Mouse (Mus musculus): ENCODE results near the gene Rnf44. TPM values are rescaled to one million over a fixed set of nuclear protein-coding genes. Genes with fewer than 3 reads are reported as not detected.

Rnf44 gene
- polyA plus RNA-seq, 1 experiment from 2014 or later = 83.9 TPM

DNA sequence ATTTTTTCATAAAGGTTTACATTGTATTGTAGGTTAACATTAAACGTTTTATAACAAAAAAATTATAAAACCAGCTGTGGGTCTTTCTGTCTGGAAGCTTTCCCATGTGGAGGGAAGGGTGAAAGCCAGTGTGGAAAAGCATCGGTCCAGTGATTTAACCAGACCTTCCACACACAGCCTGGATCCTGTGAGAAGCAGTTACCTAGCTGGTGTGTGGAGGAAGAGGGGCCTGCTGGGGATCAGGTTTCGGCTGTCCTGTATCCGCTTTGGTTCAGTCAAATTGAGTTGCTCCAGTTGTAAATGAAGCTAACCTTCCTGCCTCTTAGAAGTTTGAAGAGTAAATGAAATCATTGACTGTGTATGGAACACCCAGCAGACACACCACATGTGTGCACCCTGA, 29.7 kb downstream of the Rnf44 start:
- H3K4me1 ChIP-seq (ENCODE audit: control insufficient read depth, insufficient read depth, low read length) = no peaks in the 10 kb centered on the region
- no peak overlapping the region for H3K4me2 ChIP-seq (replicated peaks; ENCODE audit: low read depth, low read length)
- peaks cover 30% of the 10 kb centered on the region for H3K36me3 ChIP-seq (ENCODE audit: control insufficient read depth, insufficient read depth, low read length)
- no peaks in the 10 kb centered on the region for H3K27me3 ChIP-seq (ENCODE audit: control insufficient read depth, insufficient read depth, low read length)
- ATAC-seq (ENCODE audit: insufficient number of reproducible peaks, insufficient read depth, low FRiP score, low read depth) = no peak
- no peak overlapping the region for H3K9ac ChIP-seq (replicated peaks; ENCODE audit: low read depth, low read length)
- no peak overlapping the region for H3K27ac ChIP-seq (ENCODE audit: low read length)
- H3K4me3 ChIP-seq (ENCODE audit: low read depth, low read length) = no peak overlapping the region
- 71% methylated on average over 4 of the region's 4 CpGs for WGBS
- no peaks in the 10 kb centered on the region for H3K9me3 ChIP-seq (ENCODE audit: control insufficient read depth, low read depth, low read length)

DNA sequence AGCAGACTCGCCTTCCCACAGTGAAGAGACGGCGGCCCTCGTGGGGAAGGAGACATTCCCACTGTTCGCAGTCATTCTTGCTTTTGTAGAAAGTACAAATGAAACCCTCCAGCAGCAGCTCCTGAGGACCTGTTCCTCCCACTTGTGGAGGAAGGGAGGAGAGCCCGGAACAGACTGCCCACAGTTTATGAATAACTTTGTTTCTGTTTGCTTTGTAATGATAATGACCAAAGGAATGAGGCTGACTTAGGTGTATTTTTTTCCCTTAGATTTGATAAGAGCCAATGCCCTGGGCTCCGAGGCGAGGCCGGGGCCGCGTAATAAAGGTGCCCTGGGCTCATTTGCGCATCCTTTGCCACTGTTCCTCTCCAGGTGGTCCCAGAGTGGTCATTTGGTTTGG, 32.3 kb downstream of the Rnf44 start:
- no peaks in the 10 kb centered on the region for H3K9me3 ChIP-seq (ENCODE audit: control insufficient read depth, low read depth, low read length)
- WGBS = 65% methylated on average over 12 of the region's 12 CpGs
- H3K27me3 ChIP-seq (ENCODE audit: control insufficient read depth, insufficient read depth, low read length) = no peaks in the 10 kb centered on the region
- H3K27ac ChIP-seq (ENCODE audit: low read length) = peak overlapping the region; percentile 27; the same call in 1 of the 2 replicates
- no peaks in the 10 kb centered on the region for H3K4me1 ChIP-seq (ENCODE audit: control insufficient read depth, insufficient read depth, low read length)
- no peak overlapping the region for H3K4me2 ChIP-seq (replicated peaks; ENCODE audit: low read depth, low read length)
- no peak overlapping the region for H3K9ac ChIP-seq (replicated peaks; ENCODE audit: low read depth, low read length)
- peak; percentile 59 for ATAC-seq (ENCODE audit: insufficient number of reproducible peaks, insufficient read depth, low FRiP score, low read depth)
- peaks cover 54% of the 10 kb centered on the region for H3K36me3 ChIP-seq (ENCODE audit: control insufficient read depth, insufficient read depth, low read length)
- H3K4me3 ChIP-seq (ENCODE audit: low read depth, low read length) = no peak overlapping the region

DNA sequence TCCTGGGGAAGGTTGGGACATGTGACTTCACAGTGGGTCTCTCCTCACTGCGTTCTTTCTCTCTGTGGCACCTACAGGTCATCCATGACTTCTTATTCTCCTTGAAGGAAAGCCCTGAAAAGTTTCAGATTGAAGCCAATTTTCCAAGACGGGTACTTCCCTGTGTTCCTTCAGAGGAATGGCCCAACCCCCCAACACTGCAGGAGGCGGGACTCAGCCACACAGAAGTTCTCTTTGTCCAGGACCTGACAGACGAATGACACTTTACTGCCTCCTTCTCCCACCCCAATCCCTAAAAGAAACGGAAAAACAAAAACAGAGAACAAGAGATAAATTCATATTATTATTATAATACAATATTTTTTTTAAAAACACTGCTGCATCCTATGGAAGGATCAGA, 32.8 kb downstream of the Rnf44 start:
- Histone ChIP-seq H3K4me3 (ENCODE audit: low read depth, low read length) (no peak overlapping the region), H3K27ac (ENCODE audit: low read length) (peak overlapping the region; percentile 55), H3K4me2 (replicated peaks; ENCODE audit: low read depth, low read length) (no peak overlapping the region), H3K27me3 (ENCODE audit: control insufficient read depth, insufficient read depth, low read length) (no peaks in the 10 kb centered on the region), H3K9me3 (ENCODE audit: control insufficient read depth, low read depth, low read length) (no peaks in the 10 kb centered on the region), H3K9ac (replicated peaks; ENCODE audit: low read depth, low read length) (no peak overlapping the region), H3K36me3 (ENCODE audit: control insufficient read depth, insufficient read depth, low read length) (peaks cover 58% of the 10 kb centered on the region), H3K4me1 (ENCODE audit: control insufficient read depth, insufficient read depth, low read length) (no peaks in the 10 kb centered on the region)
- ATAC-seq (ENCODE audit: insufficient number of reproducible peaks, insufficient read depth, low FRiP score, low read depth) = peak; percentile 46; the same call in 1 of the 2 replicates
- 58% methylated on average over 5 of the region's 5 CpGs for WGBS

DNA sequence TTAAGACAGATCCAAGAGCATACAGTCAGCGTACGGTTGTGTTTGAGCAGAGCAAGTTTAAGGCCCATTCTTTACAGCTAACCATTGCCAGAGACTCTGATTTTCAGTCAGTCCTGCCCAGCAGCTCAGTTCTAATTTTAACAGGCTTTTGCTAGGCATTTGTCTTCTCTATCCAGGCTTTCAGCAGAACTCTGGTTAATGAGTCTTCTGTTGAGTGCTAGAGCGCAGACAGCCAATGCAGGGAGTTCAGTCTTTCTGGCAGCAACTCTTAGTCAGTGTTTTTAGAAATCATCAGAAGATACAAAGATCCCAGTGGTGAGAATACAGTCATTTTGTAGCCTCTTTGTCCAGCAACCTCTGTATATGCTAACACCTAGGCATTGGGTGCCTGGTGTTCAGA, 43.2 kb downstream of the Rnf44 start:
- Histone ChIP-seq H3K27ac (ENCODE audit: low read length) (no peak overlapping the region), H3K36me3 (ENCODE audit: control insufficient read depth, insufficient read depth, low read length) (peaks cover 92% of the 10 kb centered on the region), H3K9me3 (ENCODE audit: control insufficient read depth, low read depth, low read length) (no peaks in the 10 kb centered on the region), H3K9ac (replicated peaks; ENCODE audit: low read depth, low read length) (no peak overlapping the region), H3K4me3 (ENCODE audit: low read depth, low read length) (no peak overlapping the region), H3K4me2 (replicated peaks; ENCODE audit: low read depth, low read length) (no peak overlapping the region), H3K4me1 (ENCODE audit: control insufficient read depth, insufficient read depth, low read length) (no peaks in the 10 kb centered on the region), H3K27me3 (ENCODE audit: control insufficient read depth, insufficient read depth, low read length) (no peaks in the 10 kb centered on the region)
- ATAC-seq (ENCODE audit: insufficient number of reproducible peaks, insufficient read depth, low FRiP score, low read depth) = no peak
- 95% methylated on average over 3 of the region's 3 CpGs for WGBS

DNA sequence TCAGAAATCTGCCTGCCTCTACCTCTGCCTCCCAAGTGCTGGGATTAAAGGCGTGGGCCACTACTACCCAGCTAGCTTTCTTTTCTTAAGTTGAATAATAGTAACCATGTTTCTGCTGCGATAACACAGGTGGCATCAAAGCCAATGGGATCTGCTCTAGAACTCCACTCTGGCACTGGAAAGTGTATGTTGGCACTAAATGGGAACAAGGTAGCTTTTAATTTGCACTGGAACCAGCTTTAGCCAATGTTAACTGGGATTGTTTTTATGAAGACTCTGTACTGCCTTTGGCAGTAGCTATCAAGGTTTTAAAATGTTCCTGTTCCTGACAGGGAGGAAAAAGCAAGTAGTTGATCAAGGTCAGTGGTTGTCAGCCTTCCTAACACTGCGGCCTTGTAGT, 58.7 kb downstream of the Rnf44 start:
- no peaks in the 10 kb centered on the region for H3K27me3 ChIP-seq (ENCODE audit: control insufficient read depth, insufficient read depth, low read length)

DNA sequence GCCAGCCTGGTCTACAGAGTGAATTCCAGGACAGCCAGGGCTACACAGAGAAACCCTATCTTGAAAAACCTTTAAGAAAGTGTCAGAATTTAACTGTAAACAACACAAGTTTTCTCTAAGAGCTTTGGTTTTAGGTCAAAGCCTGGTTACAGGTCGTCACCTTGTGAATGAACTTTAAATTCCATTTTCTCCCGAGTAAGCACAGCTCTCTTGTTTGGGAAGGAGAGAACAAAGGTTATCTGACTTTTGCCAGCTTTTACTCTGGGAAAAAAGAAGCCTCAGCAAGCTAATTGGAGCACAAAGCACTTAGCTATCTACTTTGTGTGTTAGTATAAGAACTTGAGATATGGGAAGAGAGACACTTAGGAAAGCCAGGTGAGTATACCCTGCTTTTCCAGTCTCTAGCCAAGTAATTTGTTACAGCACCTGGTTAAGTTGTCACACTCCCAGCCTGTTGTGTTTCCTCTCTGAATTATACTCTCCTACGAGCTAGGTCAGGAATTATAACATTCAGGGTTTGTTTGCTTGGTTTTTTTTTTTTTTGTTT, 60.9 kb downstream of the Rnf44 start:
- peaks cover 7% of the 10 kb centered on the region for H3K36me3 ChIP-seq (ENCODE audit: control insufficient read depth, insufficient read depth, low read length)
- no peak overlapping the region for H3K4me3 ChIP-seq (ENCODE audit: low read depth, low read length)
- H3K27ac ChIP-seq (ENCODE audit: low read length) = no peak overlapping the region
- no peak overlapping the region for H3K4me2 ChIP-seq (replicated peaks; ENCODE audit: low read depth, low read length)
- no peaks in the 10 kb centered on the region for H3K27me3 ChIP-seq (ENCODE audit: control insufficient read depth, insufficient read depth, low read length)
- 50% methylated on average over 3 of the region's 3 CpGs for WGBS
- ATAC-seq (ENCODE audit: insufficient number of reproducible peaks, insufficient read depth, low FRiP score, low read depth) = no peak
- H3K9me3 ChIP-seq (ENCODE audit: control insufficient read depth, low read depth, low read length) = no peaks in the 10 kb centered on the region
- no peaks in the 10 kb centered on the region for H3K4me1 ChIP-seq (ENCODE audit: control insufficient read depth, insufficient read depth, low read length)
- no peak overlapping the region for H3K9ac ChIP-seq (replicated peaks; ENCODE audit: low read depth, low read length)

More for the DNA sequence above, 58.7 kb downstream of the Rnf44 start:
- no peaks in the 10 kb centered on the region for H3K4me1 ChIP-seq (ENCODE audit: control insufficient read depth, insufficient read depth, low read length)
- WGBS = 95% methylated on average over 3 of the region's 3 CpGs
- no peak for ATAC-seq (ENCODE audit: insufficient number of reproducible peaks, insufficient read depth, low FRiP score, low read depth)
- H3K9me3 ChIP-seq (ENCODE audit: control insufficient read depth, low read depth, low read length) = no peaks in the 10 kb centered on the region
- H3K9ac ChIP-seq (replicated peaks; ENCODE audit: low read depth, low read length) = no peak overlapping the region
- no peak overlapping the region for H3K4me2 ChIP-seq (replicated peaks; ENCODE audit: low read depth, low read length)
- H3K27ac ChIP-seq (ENCODE audit: low read length) = no peak overlapping the region
- no peak overlapping the region for H3K4me3 ChIP-seq (ENCODE audit: low read depth, low read length)
- peaks cover 19% of the 10 kb centered on the region for H3K36me3 ChIP-seq (ENCODE audit: control insufficient read depth, insufficient read depth, low read length)

Other genes starting within 250 kb of the Rnf44 start
- gene Thoc3, start 225.1 kb downstream of the Rnf44 start, polyA plus RNA-seq (2014; fragmentation: Nextera tagmentation; extraction: Ambion mirVana) = 132 and 150 TPM in 2 replicates
- gene Simc1, start 190.1 kb downstream of the Rnf44 start, polyA plus RNA-seq (2014; fragmentation: Nextera tagmentation; extraction: Ambion mirVana) = 15.6 and 16.6 TPM in 2 replicates
- gene 4833439L19Rik, start 128.5 kb downstream of the Rnf44 start, polyA plus RNA-seq (2014; fragmentation: Nextera tagmentation; extraction: Ambion mirVana) = 129 and 138 TPM in 2 replicates
- 25.8 and 28.9 TPM in 2 replicates for gene Arl10, start 118.9 kb downstream of the Rnf44 start, polyA plus RNA-seq (2014; fragmentation: Nextera tagmentation; extraction: Ambion mirVana)
- gene Nop16, start 103.8 kb downstream of the Rnf44 start, polyA plus RNA-seq (2014; fragmentation: Nextera tagmentation; extraction: Ambion mirVana) = 76.2 and 87.5 TPM in 2 replicates
- 205 and 233 TPM in 2 replicates for gene Higd2a, start 103.7 kb downstream of the Rnf44 start, polyA plus RNA-seq (2014; fragmentation: Nextera tagmentation; extraction: Ambion mirVana)
- gene Cltb, start 82.6 kb downstream of the Rnf44 start, polyA plus RNA-seq (2014; fragmentation: Nextera tagmentation; extraction: Ambion mirVana) = 40.3 and 45.6 TPM in 2 replicates
- gene Faf2, start 72.1 kb downstream of the Rnf44 start, polyA plus RNA-seq (2014; fragmentation: Nextera tagmentation; extraction: Ambion mirVana) = 120 and 131 TPM in 2 replicates
- 1.00 and 1.1 TPM in 2 replicates for gene Cdhr2, start 7.6 kb upstream of the Rnf44 start, polyA plus RNA-seq (2014; fragmentation: Nextera tagmentation; extraction: Ambion mirVana)
- 0.65 and 0.90 TPM in 2 replicates for gene Gprin1, start 56.0 kb upstream of the Rnf44 start, polyA plus RNA-seq (2014; fragmentation: Nextera tagmentation; extraction: Ambion mirVana)
- gene Sncb, start 72.7 kb upstream of the Rnf44 start, polyA plus RNA-seq (2014; fragmentation: Nextera tagmentation; extraction: Ambion mirVana) = 0.59 and 0.74 TPM in 2 replicates
- not detected in 2 replicates for gene Eif4e1b, start 90.1 kb upstream of the Rnf44 start, polyA plus RNA-seq (2014; fragmentation: Nextera tagmentation; extraction: Ambion mirVana)
- gene Tspan17, start 95.5 kb upstream of the Rnf44 start, polyA plus RNA-seq (2014; fragmentation: Nextera tagmentation; extraction: Ambion mirVana) = 7.8 and 11.6 TPM in 2 replicates

All from stomach, embryonic 14.5 days (tissue).